ENCODE assay signal across 10 mouse cellular contexts in genomic region chr12:105475230-105475911, GRCm38 (mm10). TPM values are rescaled to one million over a fixed set of nuclear protein-coding genes. Genes with fewer than 3 reads are reported as not detected.
DNase-seq lines count a peak whose midpoint lies in the region; ATAC-seq and TF ChIP-seq lines count a peak whose summit lies in the region.
"Had no signal": no experiment of that assay in that cellular context is flagged by ENCODE, and none has a peak within 500 bp of the region (broad histone marks: within the 10 kb centered on the region; RNA-seq: fewer than 3 reads in every experiment).

No protein-coding gene starts in this region.

- no peaks in the 10 kb centered on the region for H3K4me1 ChIP-seq in limb, embryonic 14.5 days (ENCODE audit: control insufficient read depth, insufficient read depth, low read length)

- H3K4me3 ChIP-seq in limb, embryonic 14.5 days (replicated peaks; ENCODE audit: low read length), result no peak overlapping the region
- H3K4me3 ChIP-seq: heart, embryonic 10.5 days had no signal

- H3K9ac ChIP-seq in limb, embryonic 14.5 days (ENCODE audit: low read depth, low read length, severe bottlenecking), result no peak overlapping the region

- H3K27me3 ChIP-seq in limb, embryonic 14.5 days (ENCODE audit: control insufficient read depth, insufficient read depth, low read length), result no peaks in the 10 kb centered on the region

- no peaks in the 10 kb centered on the region for H3K9me3 ChIP-seq in limb, embryonic 14.5 days (ENCODE audit: control insufficient read depth, low read length)
- H3K9me3 ChIP-seq: heart, embryonic 10.5 days had no signal

- peak; percentile 63 for ATAC-seq in limb, embryonic 14.5 days (ENCODE audit: low FRiP score, low read depth)
- ATAC-seq in monocyte, adult 5-6 weeks (replicated peaks; ENCODE audit: insufficient number of reproducible peaks, low FRiP score, low TSS enrichment, poor library complexity, severe bottlenecking), result no peak
- ATAC-seq in erythroid progenitor cell, adult 5-6 weeks (replicated peaks; ENCODE audit: low FRiP score, poor library complexity, severe bottlenecking), result no peak

- peaks cover 10% of the 10 kb centered on the region; the same call in 1 of the 2 replicates for H3K36me3 ChIP-seq in limb, embryonic 14.5 days (ENCODE audit: control insufficient read depth, insufficient read depth, low read length)
- H3K36me3 ChIP-seq: heart, embryonic 10.5 days had no signal

- TF ChIP-seq POLR2A in limb, embryonic 14.5 days (IDR thresholded peaks at IDR 0.05; ENCODE audit: borderline replicate concordance, extremely low read depth, insufficient read depth, insufficient read length), result no peak

- WGBS in limb, embryonic 14.5 days, result 76% methylated on average over 12 of the region's 12 CpGs

- no peak overlapping the region for H3K27ac ChIP-seq in limb, embryonic 14.5 days (replicated peaks; ENCODE audit: low read depth, low read length)
- H3K27ac ChIP-seq: heart, embryonic 10.5 days had no signal

- peak; percentile 38 for DNase-seq in embryo, embryonic 11 days
- DNase-seq in embryo, embryonic 10 days (ENCODE audit: low spot score), result no peak
- DNase-seq in right cerebral cortex, adult 2 months (ENCODE audit: low spot score in 2 of 2), result peak; percentile 50 to 59
- no peak for DNase-seq in right cerebral cortex, postnatal 14 days
- DNase-seq in limb, embryonic 14.5 days (ENCODE audit: low spot score), result peak; percentile 62
- no peak for DNase-seq in thymus, adult 18-20 months

- no peak overlapping the region for H3K4me2 ChIP-seq in limb, embryonic 14.5 days (replicated peaks; ENCODE audit: low read depth, low read length, severe bottlenecking)
- H3K4me2 ChIP-seq: liver, embryonic 11.5 days had no signal

RNA-seq across cellular contexts. Expression of gene D430019H16Rik, which starts 21.7 kb away (rescaled TPM):
- 19.3 and 21.4 TPM in 2 replicates for polyA plus RNA-seq in limb, embryonic 14.5 days (2012; rRNA removed)
- 4.2 and 5.1 TPM in 2 replicates for polyA plus RNA-seq in limb, embryonic 14.5 days (2014; fragmentation: Nextera tagmentation; extraction: Ambion mirVana)
- 0.19 to 0.78 TPM (median 0.21 TPM) in 3 replicates for total RNA-seq in monocyte, adult 5-6 weeks (2017)
- not detected in 2 replicates for total RNA-seq in erythroid progenitor cell, adult 5-6 weeks (2015; ENCODE audit: low replicate concordance)
- total RNA-seq in erythroid progenitor cell, adult 5-6 weeks (2017; ENCODE audit: low replicate concordance), result not detected in 2 replicates

Comparison
In these comparisons a context has a peak if more than half of its experiments do, and no peak if none do; other contexts are left out.
1. DNase-seq: peak in embryo, embryonic 11 days (single experiment), right cerebral cortex, adult 2 months (2 of 2) and limb, embryonic 14.5 days (single experiment); none in embryo, embryonic 10 days (single experiment), right cerebral cortex, postnatal 14 days (single experiment) and thymus, adult 18-20 months (0 of 2).